Mouse (Mus musculus) right cerebral cortex, adult 2 months (tissue): ENCODE data around the gene Wap.

Experiments
- DNase-seq, 2 experiments: peaks; one replicate each; pipeline ENCODE4 v3.0.0; 2021 to 2022; ENCODE audit warnings: low spot score in 2 of 2

Wap gene

GRCm38 (mm10) chr11:6597523-6597922 is 40.9 kb downstream of the Wap start:
- no peak for DNase-seq

- no peak for DNase-seq
Observed at GRCm38 (mm10) chr11:6596616-6597015, 41.8 kb downstream of the Wap start.

GRCm38 (mm10) chr11:6596205-6596604 is 42.2 kb downstream of the Wap start:
- DNase-seq = no peak

GRCm38 (mm10) chr11:6595339-6595738 is 43.1 kb downstream of the Wap start:
- no peak for DNase-seq

GRCm38 (mm10) chr11:6594845-6595244 is 43.6 kb downstream of the Wap start:
- DNase-seq = peak in 1 of 2 experiments; percentile 15

- DNase-seq = peak in 1 of 2 experiments; percentile 13
Observed at GRCm38 (mm10) chr11:6593406-6593805, 45.0 kb downstream of the Wap start.

- no peak for DNase-seq
Observed at GRCm38 (mm10) chr11:6590933-6591675, 47.3 kb downstream of the Wap start.

GRCm38 (mm10) chr11:6589838-6590237 is 48.6 kb downstream of the Wap start:
- no peak for DNase-seq

GRCm38 (mm10) chr11:6588295-6588694 is 50.1 kb downstream of the Wap start:
- peak in 1 of 2 experiments; percentile 9 for DNase-seq

GRCm38 (mm10) chr11:6587249-6587940 is 51.0 kb downstream of the Wap start:
- DNase-seq = no peak

- DNase-seq = no peak
Observed at GRCm38 (mm10) chr11:6586660-6587059, 51.8 kb downstream of the Wap start.

GRCm38 (mm10) chr11:6585748-6586147 is 52.7 kb downstream of the Wap start:
- DNase-seq = no peak
